Mouse (Mus musculus) liver, adult (tissue): ENCODE measurements around the gene Olfr478.

ENCODE experiments used
- GATA4 ChIP-seq: IDR thresholded peaks from 2 replicates; pipeline ENCODE4 v1.6.1; 2014; ENCODE audit warnings: mild to moderate bottlenecking, low read length; ENCODE audit not compliant: insufficient replicate concordance

The Olfr478 gene

GRCm38 (mm10) chr7:108033889-108034288 lies at the start of gene Olfr478:
Gene Olfr478, minus strand, starts transcription at chr7:108033989.
- TF ChIP-seq GATA4 = no peak

GRCm38 (mm10) chr7:108079555-108079954 lies 45.8 kb upstream of the Olfr478 start, which contains the start of gene Olfr481:
Gene Olfr481, plus strand, starts transcription at chr7:108079855.
- TF ChIP-seq GATA4 = no peak

DNA sequence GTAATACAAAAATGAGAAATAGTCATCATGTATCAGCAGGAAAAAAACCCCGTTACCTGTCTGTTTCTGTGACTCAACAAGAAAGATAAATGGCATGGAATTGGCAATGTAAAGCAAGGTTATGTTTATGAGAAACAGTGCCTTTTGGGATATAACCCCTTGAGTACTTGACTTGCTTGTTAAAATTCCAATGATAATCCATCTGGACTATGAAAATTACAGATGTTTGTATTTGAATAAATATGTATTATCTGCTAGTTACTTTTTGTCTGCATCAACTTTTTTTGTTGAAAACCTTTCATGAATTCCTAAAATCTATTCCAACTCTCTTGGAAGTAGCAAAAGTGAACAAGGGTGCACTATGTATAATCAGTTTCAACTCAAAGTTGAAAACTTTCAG lies 33.5 kb upstream of the Olfr478 start, which contains the start of gene Olfr480:
Gene Olfr480, minus strand, starts transcription at position 101 of the 400 bp plus-strand sequence.
- TF ChIP-seq GATA4 = no peak

DNA sequence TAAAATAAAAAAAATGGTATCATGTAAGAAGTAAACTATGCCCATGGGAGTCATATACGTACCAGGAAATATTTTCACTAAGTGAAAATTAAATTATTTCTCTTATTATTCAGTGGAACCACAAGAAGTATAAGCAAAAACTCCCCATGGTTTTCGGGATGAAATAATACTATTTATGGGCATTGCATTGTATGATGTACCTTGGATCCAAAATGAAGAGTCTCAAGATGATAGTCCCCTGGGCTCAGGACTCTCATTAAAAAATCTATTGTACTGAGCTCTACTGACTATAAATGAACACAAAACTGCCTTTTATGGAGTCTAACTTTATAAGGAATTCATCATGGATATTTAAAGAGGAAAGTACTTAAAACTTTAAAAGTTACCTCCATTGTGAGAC lies 16.6 kb upstream of the Olfr478 start, which contains the start of gene Olfr479:
Gene Olfr479, plus strand, starts transcription at position 301 of the 400 bp plus-strand sequence.
- no peak for TF ChIP-seq GATA4

- TF ChIP-seq GATA4 = no peak
Measured at GRCm38 (mm10) chr7:107986393-107986792, 47.4 kb downstream of the Olfr478 start, which contains the start of gene Olfr477. Gene Olfr477, plus strand, starts transcription at chr7:107986693.
